Mouse (Mus musculus) heart, embryonic 14.5 days (tissue): ENCODE measurements around the gene Gm42669. TPM values are rescaled to one million over a fixed set of nuclear protein-coding genes. Genes with fewer than 3 reads are reported as not detected.

Experiments
- ATAC-seq: fragments of 200-750 bp; cut with Nextera tagmentation; 2 replicates; pipeline ENCODE4 v1.8.0; 2017; ENCODE audit warnings: low read depth, moderate TSS enrichment; ENCODE audit not compliant: insufficient number of reproducible peaks, insufficient read depth, low FRiP score
- H3K27ac ChIP-seq, 2 experiments: fragments of 200-500 bp in 1 of 2; fragments of 300-500 bp in 1 of 2; sonication (generic) in 1 of 2; replicated peaks in 1 of 2; 2 replicates each; pipeline ENCODE4 v1.5.1; 2012 to 2014; ENCODE audit warnings: low read depth in 2 of 2, low read length in 2 of 2, control low read depth in 1 of 2, mild to moderate bottlenecking in 1 of 2, mixed read lengths in 1 of 2; ENCODE audit not compliant: control insufficient read depth in 1 of 2, insufficient read depth in 1 of 2
- H3K27me3 ChIP-seq: fragments of 300-500 bp; sonication (generic); 2 replicates; pipeline ENCODE4 v1.6.1; 2014; ENCODE audit warnings: mild to moderate bottlenecking, low read length, control low read depth; ENCODE audit not compliant: control insufficient read depth, insufficient read depth
- H3K36me3 ChIP-seq: fragments of 300-500 bp; sonication (generic); 2 replicates; pipeline ENCODE4 v1.6.1; 2014; ENCODE audit warnings: mild to moderate bottlenecking, control low read depth, low read length, mixed read lengths; ENCODE audit not compliant: control insufficient read depth, insufficient read depth
- H3K4me1 ChIP-seq, 2 experiments: fragments of 200-500 bp in 1 of 2; fragments of 300-500 bp in 1 of 2; sonication (generic) in 1 of 2; 2 replicates each; pipeline ENCODE4 v1.6.1; 2012 to 2014; ENCODE audit warnings: low read length in 2 of 2, control low read depth in 1 of 2, mixed read lengths in 1 of 2; ENCODE audit not compliant: control insufficient read depth in 2 of 2, insufficient read depth in 2 of 2
- H3K4me2 ChIP-seq: fragments of 300-500 bp; sonication (generic); 2 replicates; pipeline ENCODE4 v1.6.1; 2014; ENCODE audit warnings: mild to moderate bottlenecking, low read length
- H3K4me3 ChIP-seq, 2 experiments: fragments of 200-500 bp in 1 of 2; fragments of 300-500 bp in 1 of 2; sonication (generic) in 1 of 2; 2 replicates each; pipeline ENCODE4 v1.5.1; 2012 to 2014; ENCODE audit warnings: low read length in 2 of 2, mild to moderate bottlenecking in 2 of 2, control low read depth in 1 of 2, low read depth in 1 of 2, moderate library complexity in 1 of 2; ENCODE audit not compliant: control insufficient read depth in 1 of 2, insufficient read depth in 1 of 2
- H3K9ac ChIP-seq: fragments of 300-500 bp; sonication (generic); 2 replicates; pipeline ENCODE4 v1.6.1; 2014; ENCODE audit warnings: mild to moderate bottlenecking, low read length
- H3K9me3 ChIP-seq: fragments of 300-500 bp; sonication (generic); 2 replicates; pipeline ENCODE4 v1.6.1; 2016; ENCODE audit warnings: low read length, control low read depth; ENCODE audit not compliant: control insufficient read depth
- WGBS: fragments of 180-500 bp; shearing (Covaris S2); extraction: QIAGEN DNeasy Blood & Tissue Kit; methylation state at CpG from one replicate; pipeline ENCODE4 v1.1.7; 2014; 5-methylcytosine and 5-hydroxymethylcytosine counted together
- polyA plus RNA-seq: library from polyadenylated mRNA; unstranded; fragments of >200 nt; fragmentation: Nextera tagmentation; extraction: Ambion mirVana; gene quantifications from 2 replicates; pipeline ENCODE4 v1.2.1, GENCODE M21; 2014

Gene Gm42669
- polyA plus RNA-seq, 1 experiment from 2014 or later: 0.57 TPM

- Histone ChIP-seq H3K27me3 (no peaks in the 10 kb centered on the region), H3K4me1 (no peaks in the 10 kb centered on the region; a peak in 1 of 4 replicates), H3K36me3 (no peaks in the 10 kb centered on the region), H3K4me3 (no peak overlapping the region), H3K9me3 (no peaks in the 10 kb centered on the region), H3K27ac (no peak overlapping the region), H3K4me2 (no peak overlapping the region; the same call in 1 of the 2 replicates), H3K9ac (no peak overlapping the region)
- ATAC-seq: no peak
- WGBS: 55% methylated on average over 7 of the region's 7 CpGs
These were observed 14.5 kb downstream of the Gm42669 start for GRCm38 (mm10) chr5:107521897-107522296.

- no peaks in the 10 kb centered on the region for H3K36me3 ChIP-seq
- no peaks in the 10 kb centered on the region for H3K9me3 ChIP-seq
- no peak overlapping the region for H3K9ac ChIP-seq
- no peak overlapping the region for H3K4me2 ChIP-seq
- H3K4me1 ChIP-seq: no peaks in the 10 kb centered on the region; a peak in 1 of 4 replicates
- ATAC-seq: no peak
- WGBS: 76% methylated on average over 10 of the region's 10 CpGs
- H3K4me3 ChIP-seq: no peak overlapping the region
- no peak overlapping the region for H3K27ac ChIP-seq
- H3K27me3 ChIP-seq: no peaks in the 10 kb centered on the region
These were observed 16.9 kb downstream of the Gm42669 start for GRCm38 (mm10) chr5:107524281-107524680.

- H3K27me3 ChIP-seq: no peaks in the 10 kb centered on the region
- ATAC-seq: no peak
- H3K36me3 ChIP-seq: no peaks in the 10 kb centered on the region
- no peak overlapping the region for H3K4me3 ChIP-seq
- H3K27ac ChIP-seq: no peak overlapping the region
- 78% methylated on average over 3 of the region's 3 CpGs for WGBS
- H3K4me2 ChIP-seq: no peak overlapping the region
- H3K9ac ChIP-seq: no peak overlapping the region
- H3K9me3 ChIP-seq: no peaks in the 10 kb centered on the region
- H3K4me1 ChIP-seq: no peaks in the 10 kb centered on the region
These were observed 21.4 kb downstream of the Gm42669 start for GRCm38 (mm10) chr5:107528856-107529255.

GRCm38 (mm10) chr5:107533590-107533989, 26.2 kb downstream of the Gm42669 start:
- no peak for ATAC-seq
- Histone ChIP-seq H3K4me1 (no peaks in the 10 kb centered on the region), H3K9me3 (no peaks in the 10 kb centered on the region), H3K4me3 (no peak overlapping the region), H3K9ac (no peak overlapping the region), H3K36me3 (no peaks in the 10 kb centered on the region), H3K4me2 (no peak overlapping the region), H3K27me3 (no peaks in the 10 kb centered on the region), H3K27ac (no peak overlapping the region)
- WGBS: 49% methylated on average over 2 of the region's 2 CpGs

GRCm38 (mm10) chr5:107534581-107534980, 27.2 kb downstream of the Gm42669 start, which contains the start of gene 1700028K03Rik:
Gene 1700028K03Rik, plus strand, starts transcription at chr5:107534709.
- 59% methylated on average over 15 of the region's 15 CpGs for WGBS
- H3K4me3 ChIP-seq: no peak within 1 kb of the TSS
- ATAC-seq: no peak
- no peaks in the 10 kb centered on the region for H3K4me1 ChIP-seq
- no peak within 1 kb of the TSS for H3K4me2 ChIP-seq
- H3K9me3 ChIP-seq: no peaks in the 10 kb centered on the region
- H3K27me3 ChIP-seq: no peaks in the 10 kb centered on the region
- no peak within 1 kb of the TSS for H3K27ac ChIP-seq
- no peaks in the 10 kb centered on the region for H3K36me3 ChIP-seq
- no peak within 1 kb of the TSS for H3K9ac ChIP-seq

- Histone ChIP-seq H3K4me1 (peaks cover 0 to 2% of the 10 kb centered on the region in 2 experiments; a peak in 1 of 4 replicates), H3K9me3 (no peaks in the 10 kb centered on the region), H3K36me3 (no peaks in the 10 kb centered on the region), H3K27me3 (no peaks in the 10 kb centered on the region), H3K4me2 (no peak overlapping the region), H3K4me3 (no peak overlapping the region), H3K9ac (no peak overlapping the region), H3K27ac (no peak overlapping the region)
- ATAC-seq: no peak
- 46% methylated on average over 7 of the region's 7 CpGs for WGBS
These were observed 34.3 kb downstream of the Gm42669 start for GRCm38 (mm10) chr5:107541696-107542095.

GRCm38 (mm10) chr5:107545927-107546326, 38.5 kb downstream of the Gm42669 start:
- Histone ChIP-seq H3K4me2 (no peak overlapping the region), H3K4me3 (no peak overlapping the region), H3K9ac (no peak overlapping the region), H3K27ac (no peak overlapping the region), H3K36me3 (peaks cover 25% of the 10 kb centered on the region), H3K4me1 (peaks cover 0 to 2% of the 10 kb centered on the region in 2 experiments; a peak in 1 of 4 replicates), H3K9me3 (no peaks in the 10 kb centered on the region), H3K27me3 (no peaks in the 10 kb centered on the region)
- WGBS: 83% methylated on average over 4 of the region's 4 CpGs
- ATAC-seq: no peak

- H3K9me3 ChIP-seq: no peaks in the 10 kb centered on the region
- no peaks in the 10 kb centered on the region for H3K27me3 ChIP-seq
- H3K4me2 ChIP-seq: no peak overlapping the region
- no peak for ATAC-seq
- 72% methylated on average over 3 of the region's 3 CpGs for WGBS
- H3K36me3 ChIP-seq: peaks cover 39% of the 10 kb centered on the region
- no peak overlapping the region for H3K4me3 ChIP-seq
- no peak overlapping the region for H3K27ac ChIP-seq
- peaks cover 0 to 2% of the 10 kb centered on the region in 2 experiments; a peak in 1 of 4 replicates for H3K4me1 ChIP-seq
- H3K9ac ChIP-seq: no peak overlapping the region
These were observed 40.5 kb downstream of the Gm42669 start for GRCm38 (mm10) chr5:107547955-107548354.
